Mouse (Mus musculus): ENCODE results near the gene Cldn7. TPM values are rescaled to one million over a fixed set of nuclear protein-coding genes. Genes with fewer than 3 reads are reported as not detected.
A peak's percentile ranks its signal among the peaks of the same experiment; 100 is the strongest.

Cldn7 gene
- polyA plus RNA-seq, 1 experiment from 2014 or later = 238 TPM

- WGBS = 83% methylated on average over 12 of the region's 12 CpGs
Measured at GRCm38 (mm10) chr11:70010548-70010947, 46.0 kb downstream of the Cldn7 start.

GRCm38 (mm10) chr11:70010961-70011360 is 46.4 kb downstream of the Cldn7 start:
- WGBS = 88% methylated on average over 10 of the region's 10 CpGs
- H3K27ac ChIP-seq = no peak overlapping the region

More at GRCm38 (mm10) chr11:70010548-70010947, 46.0 kb downstream of the Cldn7 start:
- ATAC-seq (replicated peaks; ENCODE audit: low FRiP score, low read depth) (no peak), DNase-seq (ENCODE audit: low spot score) (no peak)
- Histone ChIP-seq H3K4me3 (replicated peaks; ENCODE audit: low read depth, low read length) (no peak overlapping the region), H3K9me3 (replicated peaks; ENCODE audit: low read length) (no peaks in the 10 kb centered on the region), H3K27me3 (ENCODE audit: insufficient read depth, low read length) (no peaks in the 10 kb centered on the region), H3K36me3 (ENCODE audit: insufficient read depth, low read length) (peaks cover 71% of the 10 kb centered on the region), H3K4me1 (replicated peaks; ENCODE audit: insufficient read depth, low read length) (peaks cover 8% of the 10 kb centered on the region; the same call in 1 of the 2 replicates), H3K27ac (no peak overlapping the region), H3K9ac (ENCODE audit: low read depth, low read length) (no peak overlapping the region), H3K4me2 (ENCODE audit: low read length) (no peak overlapping the region)
- TF ChIP-seq CTCF (IDR thresholded peaks at IDR 0.05; ENCODE audit: low read depth) = no peak

GRCm38 (mm10) chr11:70012931-70013330 is 48.4 kb downstream of the Cldn7 start:
- DNase-seq (ENCODE audit: low spot score) (no peak), ATAC-seq (replicated peaks; ENCODE audit: low FRiP score, low read depth) (no peak)
- no peak overlapping the region for H3K4me3 ChIP-seq (replicated peaks; ENCODE audit: low read depth, low read length)
- H3K9ac ChIP-seq (ENCODE audit: low read depth, low read length) = no peak overlapping the region
- no peak overlapping the region for H3K27ac ChIP-seq
- no peak for TF ChIP-seq CTCF (IDR thresholded peaks at IDR 0.05; ENCODE audit: low read depth)
- 87% methylated on average over 9 of the region's 9 CpGs for WGBS
- H3K4me2 ChIP-seq (ENCODE audit: low read length) = no peak overlapping the region
- no peaks in the 10 kb centered on the region for H3K27me3 ChIP-seq (ENCODE audit: insufficient read depth, low read length)
- peaks cover 50% of the 10 kb centered on the region for H3K36me3 ChIP-seq (ENCODE audit: insufficient read depth, low read length)
- no peaks in the 10 kb centered on the region for H3K9me3 ChIP-seq (replicated peaks; ENCODE audit: low read length)
- peaks cover 16% of the 10 kb centered on the region for H3K4me1 ChIP-seq (replicated peaks; ENCODE audit: insufficient read depth, low read length)

More at GRCm38 (mm10) chr11:70010961-70011360, 46.4 kb downstream of the Cldn7 start:
- no peak overlapping the region for H3K9ac ChIP-seq (ENCODE audit: low read depth, low read length)
- H3K4me1 ChIP-seq (replicated peaks; ENCODE audit: insufficient read depth, low read length) = peaks cover 8% of the 10 kb centered on the region; the same call in 1 of the 2 replicates
- peaks cover 68% of the 10 kb centered on the region for H3K36me3 ChIP-seq (ENCODE audit: insufficient read depth, low read length)
- no peak overlapping the region for H3K4me3 ChIP-seq (replicated peaks; ENCODE audit: low read depth, low read length)
- no peaks in the 10 kb centered on the region for H3K27me3 ChIP-seq (ENCODE audit: insufficient read depth, low read length)
- TF ChIP-seq CTCF (IDR thresholded peaks at IDR 0.05; ENCODE audit: low read depth) = no peak
- DNase-seq (ENCODE audit: low spot score) (no peak), ATAC-seq (replicated peaks; ENCODE audit: low FRiP score, low read depth) (no peak)
- H3K9me3 ChIP-seq (replicated peaks; ENCODE audit: low read length) = no peaks in the 10 kb centered on the region
- no peak overlapping the region for H3K4me2 ChIP-seq (ENCODE audit: low read length)

- H3K36me3 ChIP-seq (ENCODE audit: insufficient read depth, low read length) = peaks cover 46% of the 10 kb centered on the region
Measured at GRCm38 (mm10) chr11:70013408-70013807, 48.8 kb downstream of the Cldn7 start.

GRCm38 (mm10) chr11:70014051-70014450 is 49.5 kb downstream of the Cldn7 start:
- no peaks in the 10 kb centered on the region for H3K9me3 ChIP-seq (replicated peaks; ENCODE audit: low read length)
- peaks cover 21% of the 10 kb centered on the region for H3K4me1 ChIP-seq (replicated peaks; ENCODE audit: insufficient read depth, low read length)
- no peak overlapping the region for H3K27ac ChIP-seq
- no peaks in the 10 kb centered on the region for H3K27me3 ChIP-seq (ENCODE audit: insufficient read depth, low read length)
- H3K4me2 ChIP-seq (ENCODE audit: low read length) = peak overlapping the region; percentile 91
- H3K9ac ChIP-seq (ENCODE audit: low read depth, low read length) = 0 out of 2 replicates have a peak overlapping the region, but pooled peaks have one; percentile 80
- no peak for TF ChIP-seq CTCF (IDR thresholded peaks at IDR 0.05; ENCODE audit: low read depth)
- WGBS = 48% methylated on average over 5 of the region's 5 CpGs
- peaks cover 40% of the 10 kb centered on the region for H3K36me3 ChIP-seq (ENCODE audit: insufficient read depth, low read length)
- H3K4me3 ChIP-seq (replicated peaks; ENCODE audit: low read depth, low read length) = no peak overlapping the region; the same call in 1 of the 2 replicates
- ATAC-seq (replicated peaks; ENCODE audit: low FRiP score, low read depth) (no peak), DNase-seq (ENCODE audit: low spot score) (no peak)

More at GRCm38 (mm10) chr11:70013408-70013807, 48.8 kb downstream of the Cldn7 start:
- Histone ChIP-seq H3K27ac (no peak overlapping the region), H3K4me2 (ENCODE audit: low read length) (no peak overlapping the region), H3K9ac (ENCODE audit: low read depth, low read length) (no peak overlapping the region), H3K4me1 (replicated peaks; ENCODE audit: insufficient read depth, low read length) (peaks cover 16% of the 10 kb centered on the region), H3K9me3 (replicated peaks; ENCODE audit: low read length) (no peaks in the 10 kb centered on the region), H3K27me3 (ENCODE audit: insufficient read depth, low read length) (no peaks in the 10 kb centered on the region), H3K4me3 (replicated peaks; ENCODE audit: low read depth, low read length) (no peak overlapping the region)
- DNase-seq (ENCODE audit: low spot score) = no peak
- WGBS = 85% methylated on average over 3 of the region's 3 CpGs
- no peak for ATAC-seq (replicated peaks; ENCODE audit: low FRiP score, low read depth)
- no peak for TF ChIP-seq CTCF (IDR thresholded peaks at IDR 0.05; ENCODE audit: low read depth)

- Histone ChIP-seq H3K27ac (peak within 1 kb of the TSS; percentile 85), H3K9me3 (replicated peaks; ENCODE audit: low read length) (no peaks in the 10 kb centered on the region), H3K9ac (ENCODE audit: low read depth, low read length) (peak within 1 kb of the TSS; percentile 80), H3K4me3 (replicated peaks; ENCODE audit: low read depth, low read length) (peak within 1 kb of the TSS; percentile 58), H3K36me3 (ENCODE audit: insufficient read depth, low read length) (peaks cover 30% of the 10 kb centered on the region), H3K4me2 (ENCODE audit: low read length) (peak within 1 kb of the TSS; percentile 91), H3K4me1 (replicated peaks; ENCODE audit: insufficient read depth, low read length) (peaks cover 25% of the 10 kb centered on the region), H3K27me3 (ENCODE audit: insufficient read depth, low read length) (no peaks in the 10 kb centered on the region)
- 0% methylated on average over 35 of the region's 35 CpGs for WGBS
- ATAC-seq (replicated peaks; ENCODE audit: low FRiP score, low read depth) (peak; percentile 82), DNase-seq (ENCODE audit: low spot score) (peak; percentile 91)
- TF ChIP-seq CTCF (IDR thresholded peaks at IDR 0.05; ENCODE audit: low read depth) = peak; percentile 60
Measured at GRCm38 (mm10) chr11:70014880-70015558, 50.4 kb downstream of the Cldn7 start, which contains the start of gene Acadvl. TSS of gene Acadvl (minus strand) at chr11:70015411.

All from kidney, postnatal 0 days (tissue).